Mouse (Mus musculus) cerebellum, postnatal 14 days (tissue): ENCODE results near the gene H3f3b.
A peak's percentile ranks its signal among the peaks of the same experiment; 100 is the strongest.

ENCODE experiments used
- DNase-seq, 2 experiments: peaks; one replicate each; pipeline ENCODE4 v3.0.0; 2021; ENCODE audit warnings: mixed read lengths in 2 of 2

The H3f3b gene

GRCm38 (mm10) chr11:116027756-116028155, at the start of gene H3f3b:
TSS of gene H3f3b (minus strand) at chr11:116027962.
- DNase-seq: no peak

DNA sequence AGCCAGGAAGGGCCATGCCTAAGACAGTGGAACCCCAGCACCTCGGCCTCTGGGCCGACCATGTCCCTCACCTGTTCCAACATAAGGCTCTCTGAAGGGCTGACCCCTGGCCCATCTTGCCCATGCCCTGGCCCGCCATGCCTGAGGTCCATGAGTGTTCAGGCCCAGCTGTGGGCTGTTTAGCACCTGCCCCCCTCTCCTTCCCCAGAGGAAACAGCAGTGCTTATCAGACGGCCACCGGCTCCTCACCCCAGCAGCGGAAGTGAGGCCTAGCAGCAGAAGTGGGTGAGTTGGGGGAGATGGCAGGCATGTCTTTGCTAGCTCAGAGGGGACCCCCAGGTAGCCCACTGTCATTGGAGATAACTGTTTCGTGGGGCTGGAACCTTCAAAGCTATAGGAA, 49.1 kb upstream of the H3f3b start:
- no peak for DNase-seq

DNA sequence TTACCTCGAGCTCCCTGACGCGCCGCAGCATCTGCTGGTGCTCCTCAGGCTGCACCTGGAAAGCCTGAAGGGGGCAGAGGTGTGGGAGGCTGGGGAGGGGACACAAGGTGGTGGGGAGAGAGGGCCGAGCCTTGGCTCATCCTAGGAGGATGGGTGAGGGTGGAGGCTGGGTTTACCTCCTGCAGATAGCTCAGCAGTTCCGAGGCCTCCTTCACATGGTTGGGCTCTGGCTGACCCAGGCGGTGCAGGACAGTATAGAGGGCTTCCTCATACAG, 48.4 kb upstream of the H3f3b start:
- DNase-seq: no peak

- peak in 1 of 2 experiments; percentile 11 for DNase-seq
These were observed 47.9 kb upstream of the H3f3b start for GRCm38 (mm10) chr11:116075539-116076265.

DNA sequence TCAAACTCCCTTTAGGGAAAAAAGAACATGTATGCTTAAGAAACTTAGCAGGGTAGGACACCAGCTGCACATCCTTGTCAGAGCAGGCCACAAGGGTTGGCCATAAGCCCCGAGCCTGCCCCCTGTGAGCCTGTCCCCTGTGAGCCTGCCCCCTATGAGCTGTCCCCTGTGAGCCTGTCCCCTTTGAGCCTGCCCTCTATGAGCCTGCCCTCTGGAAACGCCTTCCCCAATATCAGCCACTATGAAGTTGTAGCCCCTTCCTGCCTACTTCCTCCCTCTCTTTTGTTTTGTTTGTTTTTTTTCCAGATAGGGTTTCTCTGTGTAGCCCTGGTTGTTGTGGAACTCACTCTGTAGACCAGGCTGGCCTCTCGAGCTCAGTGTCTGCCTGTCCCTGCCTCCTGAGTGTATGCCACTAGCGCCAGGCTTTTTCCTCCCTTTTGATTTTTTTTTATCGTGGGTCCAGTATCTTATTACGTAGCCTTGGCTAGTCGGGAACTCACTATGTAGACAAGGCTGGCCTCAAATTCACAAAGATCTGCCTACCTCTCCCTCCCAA, 46.8 kb upstream of the H3f3b start:
- DNase-seq: no peak

DNA sequence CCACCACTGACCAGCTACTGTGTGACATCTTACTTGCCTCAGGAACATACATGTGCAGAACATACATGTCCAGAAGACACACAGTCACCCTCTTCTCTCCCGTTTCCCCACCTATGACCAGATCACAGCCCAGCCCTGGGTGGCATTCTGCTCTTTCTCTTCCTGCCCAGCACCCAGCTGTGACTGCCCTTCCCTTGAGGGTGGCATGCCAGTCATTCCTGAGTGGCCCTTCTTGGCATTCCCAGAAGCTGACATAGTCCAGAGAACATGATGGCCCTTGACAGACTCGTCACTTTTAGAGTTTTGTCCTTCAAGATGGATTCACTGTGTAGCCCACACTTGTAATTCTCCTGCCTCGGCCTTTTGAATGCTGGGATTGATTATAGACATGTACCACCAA, 44.8 kb upstream of the H3f3b start:
- no peak for DNase-seq

GRCm38 (mm10) chr11:116071510-116071909, 43.7 kb upstream of the H3f3b start:
- DNase-seq: peak in 1 of 2 experiments; percentile 69

GRCm38 (mm10) chr11:116065345-116065744, 37.6 kb upstream of the H3f3b start:
- DNase-seq: peak in 1 of 2 experiments; percentile 39

DNA sequence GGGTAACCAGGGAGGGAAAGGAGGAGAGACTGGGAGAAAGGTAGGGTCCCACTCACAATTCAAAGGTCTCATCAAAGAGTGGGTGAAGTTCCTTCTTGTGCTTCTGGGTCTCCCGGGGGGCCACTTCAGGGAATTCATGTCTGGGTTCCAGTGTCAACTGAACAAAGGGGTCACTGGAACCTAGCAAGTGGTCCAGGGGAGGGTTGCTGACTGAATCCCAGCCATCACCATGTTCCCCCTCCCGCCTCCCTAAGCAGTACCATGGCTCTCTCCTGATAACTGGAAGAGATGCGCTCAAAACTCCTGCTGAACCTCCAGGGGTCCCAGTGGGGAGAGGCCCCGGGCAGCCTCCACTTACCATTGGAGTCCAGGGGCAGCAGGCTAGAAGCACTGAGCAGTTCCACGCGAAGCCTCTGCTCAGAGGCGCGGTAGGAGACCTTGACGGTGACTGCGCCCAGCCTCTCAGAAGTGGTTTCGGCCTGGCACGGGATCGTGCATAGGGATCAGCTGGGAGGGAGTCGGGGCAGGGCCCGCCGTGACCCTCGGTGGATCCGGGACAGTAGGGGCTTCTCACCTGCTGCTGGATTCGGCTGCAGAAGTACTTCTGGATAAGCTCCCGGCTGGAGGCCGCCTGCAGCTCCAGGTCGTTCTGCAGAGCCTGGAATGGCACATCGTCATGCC, 36.6 kb upstream of the H3f3b start:
- peak; percentile 41 to 57 for DNase-seq

DNA sequence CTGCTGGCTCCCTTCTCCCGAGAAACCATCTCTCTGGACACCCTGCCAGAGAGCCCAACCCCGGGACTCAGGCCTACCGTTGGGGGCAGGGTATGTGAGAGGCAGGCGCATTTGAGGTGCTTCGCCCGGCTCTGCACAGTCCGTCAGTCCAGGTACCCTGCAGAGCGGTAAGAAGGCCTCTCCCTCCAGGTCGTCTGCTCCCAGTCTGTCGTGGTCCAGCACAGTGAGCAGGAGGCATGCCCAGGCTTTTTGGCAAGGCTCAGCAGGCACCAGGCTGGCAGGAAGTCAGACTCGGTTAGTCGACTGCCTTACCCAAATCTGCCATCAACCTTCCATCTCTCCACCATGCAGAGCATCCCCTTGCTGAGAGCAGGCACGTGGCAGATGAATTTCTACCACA, 35.8 kb upstream of the H3f3b start:
- peak; percentile 88 to 95 for DNase-seq

GRCm38 (mm10) chr11:116062521-116062920, 34.8 kb upstream of the H3f3b start:
- DNase-seq: peak; percentile 72 to 75

GRCm38 (mm10) chr11:116061641-116062415, 34.1 kb upstream of the H3f3b start:
- peak; percentile 74 to 79 for DNase-seq

GRCm38 (mm10) chr11:116060596-116060995, 32.8 kb upstream of the H3f3b start:
- DNase-seq: peak in 1 of 2 experiments; percentile 60

GRCm38 (mm10) chr11:116059691-116060025, 31.9 kb upstream of the H3f3b start:
- DNase-seq: peak in 1 of 2 experiments; percentile 26

DNA sequence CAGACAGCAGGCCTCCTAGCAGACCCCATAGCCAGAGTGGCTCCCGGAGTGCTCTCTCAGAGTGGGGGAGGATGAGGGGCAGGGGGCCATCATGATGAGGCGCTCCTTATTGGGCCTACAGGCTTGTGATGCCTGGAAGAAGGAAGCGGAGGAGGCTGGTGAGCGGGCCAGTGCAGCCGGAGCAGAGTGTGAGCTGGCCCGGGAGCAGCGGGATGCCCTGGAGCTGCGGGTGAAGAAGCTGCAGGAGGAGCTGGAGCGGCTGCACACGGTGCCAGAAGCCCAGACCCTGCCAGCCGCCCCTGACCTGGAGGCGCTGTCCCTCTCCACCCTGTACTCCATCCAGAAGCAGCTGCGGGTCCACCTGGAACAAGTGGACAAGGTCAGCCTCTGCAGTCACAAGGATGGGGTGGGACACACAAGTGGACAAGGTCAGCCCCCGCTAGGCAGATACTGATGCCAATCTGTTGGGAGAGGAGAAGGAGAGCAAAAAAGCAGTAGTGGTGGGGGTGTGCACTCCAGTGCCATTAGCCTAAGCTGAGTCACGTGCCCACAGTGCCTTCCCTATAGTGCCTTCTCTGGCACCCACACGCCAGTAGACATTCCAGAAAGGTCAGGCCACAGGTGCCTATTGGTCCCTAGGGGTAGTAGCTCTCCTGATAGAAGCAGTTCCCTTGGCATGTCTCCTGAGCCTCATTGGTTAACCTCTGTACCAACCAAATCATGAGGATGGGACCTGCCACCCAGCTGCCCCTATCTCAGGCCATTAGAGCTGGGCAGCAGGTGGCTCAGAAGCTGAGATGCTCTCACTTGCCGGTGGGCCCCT, 31.3 kb upstream of the H3f3b start:
- no peak for DNase-seq

- peak in 1 of 2 experiments; percentile 63 for DNase-seq
These were observed 30.4 kb upstream of the H3f3b start for GRCm38 (mm10) chr11:116058022-116058614.

- no peak for DNase-seq
These were observed 29.6 kb upstream of the H3f3b start for GRCm38 (mm10) chr11:116057237-116057881.

- DNase-seq: no peak
These were observed 28.1 kb upstream of the H3f3b start for GRCm38 (mm10) chr11:116055873-116056272.

- DNase-seq: no peak
These were observed 25.9 kb upstream of the H3f3b start for GRCm38 (mm10) chr11:116053510-116054229.

- DNase-seq: no peak
These were observed 22.4 kb upstream of the H3f3b start for GRCm38 (mm10) chr11:116050196-116050595.

DNA sequence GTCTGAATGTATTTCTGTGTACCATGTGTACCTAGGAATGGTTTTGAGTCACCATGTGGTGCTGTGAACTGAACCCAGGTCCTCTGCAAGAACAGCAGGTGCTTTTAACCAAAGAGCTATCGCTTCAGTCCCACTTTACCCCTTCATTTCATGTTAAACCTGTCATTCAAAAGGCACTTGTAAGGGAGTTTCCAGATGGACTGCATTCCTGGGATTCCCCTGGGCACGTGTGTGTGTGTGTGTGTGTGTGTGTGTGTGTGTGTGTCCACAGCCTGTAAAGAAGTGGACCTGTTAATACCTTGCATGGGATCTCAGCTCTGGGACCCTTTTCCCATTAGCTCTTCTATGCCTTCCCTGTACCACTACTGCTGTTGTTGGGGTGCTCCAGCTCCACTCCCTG, 21.8 kb upstream of the H3f3b start:
- no peak for DNase-seq
